Mouse (Mus musculus): Measurements from ENCODE around the gene D430041D05Rik. TPM values are rescaled to one million over a fixed set of nuclear protein-coding genes. Genes with fewer than 3 reads are reported as not detected.
A peak's percentile ranks its signal among the peaks of the same experiment; 100 is the strongest.

The D430041D05Rik gene
- polyA plus RNA-seq, 1 experiment from 2014 or later: 7.9 TPM

DNA sequence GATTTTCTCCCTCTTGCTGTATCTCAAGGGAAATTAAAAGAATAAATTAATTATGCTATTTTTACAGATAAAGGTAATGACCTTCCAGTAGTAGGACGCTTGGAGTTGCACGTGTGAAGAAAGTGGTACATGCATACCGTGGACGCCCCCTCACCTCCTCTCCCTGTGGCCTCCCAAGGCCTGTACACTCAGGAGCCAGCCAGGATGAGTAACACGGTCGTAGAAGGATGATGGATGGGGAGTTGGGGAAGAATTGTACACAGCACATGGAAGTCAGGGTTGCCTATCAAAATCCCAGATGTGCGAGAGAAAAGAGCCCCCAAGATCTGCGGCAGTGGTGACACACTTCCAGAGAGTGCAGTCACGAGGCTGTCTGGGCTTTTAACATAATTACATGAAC is 14.9 kb downstream of the D430041D05Rik start:
- no peaks in the 10 kb centered on the region for H3K36me3 ChIP-seq (ENCODE audit: control insufficient read depth, insufficient read depth, low read length)
- H3K4me2 ChIP-seq (ENCODE audit: low read length): no peak overlapping the region
- H3K9me3 ChIP-seq (replicated peaks; ENCODE audit: control insufficient read depth, low read length): no peaks in the 10 kb centered on the region
- DNase-seq (ENCODE audit: low spot score) (no peak), ATAC-seq (no peak)
- H3K9ac ChIP-seq (ENCODE audit: low read length): no peak overlapping the region
- 80% methylated on average over 9 of the region's 9 CpGs for WGBS
- H3K27me3 ChIP-seq (replicated peaks; ENCODE audit: control insufficient read depth, insufficient read depth, low read length): no peaks in the 10 kb centered on the region
- H3K4me1 ChIP-seq (ENCODE audit: control insufficient read depth, insufficient read depth, low read length): no peaks in the 10 kb centered on the region
- H3K4me3 ChIP-seq (ENCODE audit: low read depth, low read length): no peak overlapping the region
- no peak overlapping the region for H3K27ac ChIP-seq (ENCODE audit: low read depth, low read length)

DNA sequence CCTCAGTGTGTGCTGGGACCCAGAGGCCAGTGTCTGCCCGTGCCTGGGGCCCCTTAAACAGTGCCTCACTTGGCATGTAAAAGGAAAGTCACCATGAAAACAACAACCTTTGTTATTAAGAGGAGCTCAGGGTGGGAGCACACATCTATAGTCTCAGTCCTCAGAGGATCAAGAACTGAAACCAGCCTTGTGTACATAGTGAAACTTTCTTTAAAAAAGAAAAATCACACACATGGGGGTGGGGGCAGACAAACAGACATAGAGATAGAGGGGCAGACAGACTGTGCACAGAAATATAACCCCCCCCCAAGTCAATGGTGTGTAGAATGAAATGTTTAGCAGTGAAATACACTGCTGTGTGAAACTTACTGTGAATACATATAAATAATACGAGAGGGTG is 16.0 kb downstream of the D430041D05Rik start:
- no peak overlapping the region for H3K4me3 ChIP-seq (ENCODE audit: low read depth, low read length)
- WGBS: 51% methylated on average over 2 of the region's 2 CpGs
- H3K9me3 ChIP-seq (replicated peaks; ENCODE audit: control insufficient read depth, low read length): no peaks in the 10 kb centered on the region
- no peaks in the 10 kb centered on the region for H3K36me3 ChIP-seq (ENCODE audit: control insufficient read depth, insufficient read depth, low read length)
- H3K27me3 ChIP-seq (replicated peaks; ENCODE audit: control insufficient read depth, insufficient read depth, low read length): no peaks in the 10 kb centered on the region
- no peaks in the 10 kb centered on the region for H3K4me1 ChIP-seq (ENCODE audit: control insufficient read depth, insufficient read depth, low read length)
- H3K27ac ChIP-seq (ENCODE audit: low read depth, low read length): no peak overlapping the region
- DNase-seq (ENCODE audit: low spot score) (no peak), ATAC-seq (no peak)
- no peak overlapping the region for H3K4me2 ChIP-seq (ENCODE audit: low read length)
- H3K9ac ChIP-seq (ENCODE audit: low read length): no peak overlapping the region

DNA sequence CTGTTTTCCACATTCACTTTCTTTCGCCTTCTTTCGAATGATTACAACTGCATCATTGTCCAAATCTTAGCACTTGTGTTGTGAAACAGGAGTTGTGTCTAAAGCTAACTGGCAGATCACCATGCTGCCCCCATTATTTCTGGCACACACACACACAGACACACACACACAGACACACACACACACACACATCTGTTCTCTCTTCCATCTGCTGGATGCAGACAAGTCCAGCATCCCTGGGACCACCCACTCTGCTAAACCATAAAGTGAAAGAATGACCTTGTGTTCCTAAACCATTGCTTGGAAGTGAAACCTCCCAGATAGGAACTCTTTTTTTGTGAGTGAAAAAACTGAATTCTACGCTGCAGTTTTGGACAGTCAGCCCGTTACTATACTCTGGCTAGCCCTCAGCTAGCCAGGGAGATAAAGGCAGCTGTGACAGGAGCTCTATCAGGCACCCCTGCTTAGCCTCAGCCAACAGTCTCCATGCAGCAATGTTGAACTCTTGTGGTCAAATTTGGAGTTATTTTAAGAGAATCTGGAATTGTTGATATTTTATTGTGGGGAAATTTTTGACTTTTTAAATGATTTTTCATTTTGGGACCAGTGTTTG is 18.0 kb downstream of the D430041D05Rik start:
- ATAC-seq (no peak), DNase-seq (ENCODE audit: low spot score) (no peak)
- 74% methylated on average over 4 of the region's 4 CpGs for WGBS
- Histone ChIP-seq H3K4me3 (ENCODE audit: low read depth, low read length) (no peak overlapping the region), H3K27ac (ENCODE audit: low read depth, low read length) (no peak overlapping the region), H3K9me3 (replicated peaks; ENCODE audit: control insufficient read depth, low read length) (no peaks in the 10 kb centered on the region), H3K4me1 (ENCODE audit: control insufficient read depth, insufficient read depth, low read length) (no peaks in the 10 kb centered on the region), H3K9ac (ENCODE audit: low read length) (no peak overlapping the region), H3K4me2 (ENCODE audit: low read length) (no peak overlapping the region), H3K36me3 (ENCODE audit: control insufficient read depth, insufficient read depth, low read length) (no peaks in the 10 kb centered on the region), H3K27me3 (replicated peaks; ENCODE audit: control insufficient read depth, insufficient read depth, low read length) (no peaks in the 10 kb centered on the region)

DNA sequence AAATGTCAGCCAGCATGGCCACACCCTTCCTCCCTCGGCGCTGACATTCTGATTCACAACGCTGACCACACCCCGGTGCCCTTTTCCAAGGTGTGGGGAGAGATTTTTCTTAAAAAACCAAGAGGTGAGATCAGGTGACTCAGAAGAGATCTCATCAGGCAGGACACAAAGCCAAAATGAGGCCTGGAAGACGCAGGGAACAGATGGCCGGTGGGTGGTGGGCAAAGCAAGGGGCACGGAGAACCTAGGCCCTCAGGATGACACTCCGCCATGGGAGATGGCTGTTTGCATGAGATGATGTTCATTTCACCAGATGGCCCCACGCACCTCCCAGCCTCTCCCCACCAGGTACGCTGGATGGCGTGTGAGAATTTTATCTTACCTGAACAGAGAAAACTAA is 21.6 kb downstream of the D430041D05Rik start:
- no peaks in the 10 kb centered on the region for H3K27me3 ChIP-seq (replicated peaks; ENCODE audit: control insufficient read depth, insufficient read depth, low read length)
- H3K4me1 ChIP-seq (ENCODE audit: control insufficient read depth, insufficient read depth, low read length): no peaks in the 10 kb centered on the region
- no peak overlapping the region for H3K27ac ChIP-seq (ENCODE audit: low read depth, low read length)
- WGBS: 94% methylated on average over 11 of the region's 11 CpGs
- H3K36me3 ChIP-seq (ENCODE audit: control insufficient read depth, insufficient read depth, low read length): no peaks in the 10 kb centered on the region
- H3K4me3 ChIP-seq (ENCODE audit: low read depth, low read length): no peak overlapping the region
- no peak overlapping the region for H3K4me2 ChIP-seq (ENCODE audit: low read length)
- DNase-seq (ENCODE audit: low spot score) (no peak), ATAC-seq (no peak)
- no peaks in the 10 kb centered on the region for H3K9me3 ChIP-seq (replicated peaks; ENCODE audit: control insufficient read depth, low read length)
- H3K9ac ChIP-seq (ENCODE audit: low read length): no peak overlapping the region

DNA sequence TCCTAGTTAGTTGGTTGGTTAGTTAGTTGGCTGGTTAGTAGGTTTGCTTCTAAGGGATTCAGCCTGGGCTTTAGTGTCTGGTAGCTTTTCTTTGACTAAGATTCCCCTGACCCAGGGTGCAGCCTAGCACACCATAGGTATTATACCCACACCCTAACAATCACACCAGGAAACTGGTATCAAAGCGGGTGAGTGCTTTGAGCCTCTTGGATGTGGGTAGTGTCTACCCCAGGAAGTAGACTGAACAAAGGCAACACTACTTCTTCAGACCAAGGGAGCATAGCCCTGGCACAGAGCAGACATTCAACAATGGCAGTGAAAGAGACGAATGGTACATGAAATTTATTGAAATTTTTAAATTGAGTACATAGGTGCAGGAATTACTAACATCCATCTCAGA is 24.9 kb downstream of the D430041D05Rik start:
- Histone ChIP-seq H3K27me3 (replicated peaks; ENCODE audit: control insufficient read depth, insufficient read depth, low read length) (no peaks in the 10 kb centered on the region), H3K4me3 (ENCODE audit: low read depth, low read length) (no peak overlapping the region), H3K9me3 (replicated peaks; ENCODE audit: control insufficient read depth, low read length) (no peaks in the 10 kb centered on the region), H3K4me1 (ENCODE audit: control insufficient read depth, insufficient read depth, low read length) (no peaks in the 10 kb centered on the region), H3K36me3 (ENCODE audit: control insufficient read depth, insufficient read depth, low read length) (no peaks in the 10 kb centered on the region), H3K4me2 (ENCODE audit: low read length) (no peak overlapping the region), H3K9ac (ENCODE audit: low read length) (no peak overlapping the region), H3K27ac (ENCODE audit: low read depth, low read length) (no peak overlapping the region)
- 93% methylated on average over 2 of the region's 2 CpGs for WGBS
- DNase-seq (ENCODE audit: low spot score) (no peak), ATAC-seq (no peak)

DNA sequence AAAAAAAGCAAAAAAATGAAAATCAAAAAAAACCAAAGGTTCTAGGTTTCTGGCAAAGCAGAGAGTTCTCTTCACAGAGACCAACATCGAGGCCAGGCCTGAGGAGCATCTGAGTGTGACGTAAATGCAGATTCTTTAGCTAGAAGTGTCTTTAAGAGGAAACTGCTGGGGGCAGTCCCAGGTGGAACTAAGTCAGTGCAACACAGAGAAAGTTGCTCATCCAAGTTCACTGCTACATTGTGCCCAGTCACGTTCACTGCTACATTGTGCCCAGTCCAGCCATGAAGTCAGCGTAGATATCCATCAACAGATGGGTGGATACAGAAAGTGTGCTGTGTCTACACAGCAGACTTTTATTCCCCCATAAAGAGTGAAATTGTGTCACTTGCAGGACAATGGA is 27.2 kb downstream of the D430041D05Rik start:
- WGBS: 93% methylated on average over 4 of the region's 4 CpGs
- H3K27me3 ChIP-seq (replicated peaks; ENCODE audit: control insufficient read depth, insufficient read depth, low read length): no peaks in the 10 kb centered on the region
- no peak overlapping the region for H3K27ac ChIP-seq (ENCODE audit: low read depth, low read length)
- H3K9ac ChIP-seq (ENCODE audit: low read length): no peak overlapping the region
- H3K9me3 ChIP-seq (replicated peaks; ENCODE audit: control insufficient read depth, low read length): no peaks in the 10 kb centered on the region
- no peaks in the 10 kb centered on the region for H3K36me3 ChIP-seq (ENCODE audit: control insufficient read depth, insufficient read depth, low read length)
- no peak overlapping the region for H3K4me2 ChIP-seq (ENCODE audit: low read length)
- ATAC-seq: no peak
- no peak overlapping the region for H3K4me3 ChIP-seq (ENCODE audit: low read depth, low read length)
- peaks cover 5% of the 10 kb centered on the region; the same call in 1 of the 2 replicates for H3K4me1 ChIP-seq (ENCODE audit: control insufficient read depth, insufficient read depth, low read length)
- DNase-seq (ENCODE audit: low spot score): no peak

DNA sequence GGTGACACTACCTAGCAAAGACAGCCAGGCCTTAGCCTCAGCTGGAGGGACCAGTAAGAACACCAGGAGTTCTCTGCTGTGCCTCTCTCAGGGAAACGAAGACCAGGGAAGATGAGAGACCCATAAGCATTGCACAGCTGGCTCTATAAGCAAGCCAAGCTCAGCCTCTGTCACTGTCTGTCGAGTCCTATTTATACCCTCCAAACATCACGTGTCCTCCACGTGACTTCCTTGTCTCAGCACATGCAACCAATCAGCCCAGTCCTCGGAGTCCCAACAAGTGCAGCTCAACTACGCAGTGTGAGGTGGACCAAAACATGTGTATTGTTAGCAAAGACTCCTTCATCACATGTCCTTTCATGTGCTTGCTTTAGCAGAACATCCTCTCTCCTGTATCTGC is 28.0 kb downstream of the D430041D05Rik start:
- Histone ChIP-seq H3K9ac (ENCODE audit: low read length) (no peak overlapping the region), H3K4me1 (ENCODE audit: control insufficient read depth, insufficient read depth, low read length) (peaks cover 5% of the 10 kb centered on the region; the same call in 1 of the 2 replicates), H3K4me2 (ENCODE audit: low read length) (no peak overlapping the region), H3K9me3 (replicated peaks; ENCODE audit: control insufficient read depth, low read length) (no peaks in the 10 kb centered on the region), H3K27me3 (replicated peaks; ENCODE audit: control insufficient read depth, insufficient read depth, low read length) (no peaks in the 10 kb centered on the region), H3K36me3 (ENCODE audit: control insufficient read depth, insufficient read depth, low read length) (no peaks in the 10 kb centered on the region), H3K27ac (ENCODE audit: low read depth, low read length) (no peak overlapping the region), H3K4me3 (ENCODE audit: low read depth, low read length) (no peak overlapping the region)
- ATAC-seq: no peak
- no peak for DNase-seq (ENCODE audit: low spot score)
- 86% methylated on average over 6 of the region's 6 CpGs for WGBS

DNA sequence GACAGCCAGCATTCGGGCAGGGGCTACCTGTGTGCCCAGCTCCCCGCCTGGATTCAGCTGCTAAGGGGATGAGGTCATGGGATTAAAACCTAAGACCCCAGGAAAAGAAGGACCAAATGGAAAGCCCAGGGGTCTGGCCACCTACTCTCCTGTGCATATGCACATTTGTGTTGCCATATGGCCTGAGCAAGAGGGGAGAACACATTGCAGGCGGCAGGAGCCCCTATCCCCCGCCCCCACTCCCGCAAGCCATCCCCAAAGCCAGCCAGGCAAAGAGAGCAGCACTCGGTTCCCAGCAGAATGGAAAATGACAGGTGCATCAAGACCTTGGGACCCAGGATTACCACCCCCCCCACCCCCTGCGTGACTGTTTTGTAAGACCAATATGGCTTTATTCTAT is 31.5 kb downstream of the D430041D05Rik start:
- DNase-seq (ENCODE audit: low spot score): no peak
- 11% methylated on average over 7 of the region's 7 CpGs for WGBS

DNA sequence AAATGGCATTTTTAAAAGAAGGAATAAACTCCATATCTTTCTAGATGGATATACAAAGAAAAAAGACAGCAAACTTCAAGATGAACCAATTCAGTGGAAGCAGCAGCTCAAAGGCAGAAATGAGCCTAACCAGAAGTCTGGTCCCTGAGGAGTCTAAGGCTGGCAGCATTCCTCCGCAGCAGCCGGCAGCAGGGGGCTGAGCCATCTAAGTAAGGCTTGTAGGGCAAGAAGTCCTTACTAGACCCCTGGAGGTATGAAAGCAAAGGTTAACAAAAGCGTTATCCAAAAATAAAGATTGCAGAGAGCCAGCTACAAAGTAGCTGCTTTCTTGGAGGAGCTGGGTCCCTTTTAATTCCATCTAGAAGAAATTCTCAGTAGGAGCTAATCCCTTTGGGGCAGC is 32.0 kb downstream of the D430041D05Rik start:
- Histone ChIP-seq H3K4me3 (ENCODE audit: low read depth, low read length) (no peak overlapping the region), H3K9ac (ENCODE audit: low read length) (0 out of 2 replicates have a peak overlapping the region, but pooled peaks have one; percentile 21), H3K4me1 (ENCODE audit: control insufficient read depth, insufficient read depth, low read length) (peaks cover 5% of the 10 kb centered on the region; the same call in 1 of the 2 replicates), H3K36me3 (ENCODE audit: control insufficient read depth, insufficient read depth, low read length) (no peaks in the 10 kb centered on the region), H3K27ac (ENCODE audit: low read depth, low read length) (no peak overlapping the region), H3K9me3 (replicated peaks; ENCODE audit: control insufficient read depth, low read length) (no peaks in the 10 kb centered on the region), H3K4me2 (ENCODE audit: low read length) (no peak overlapping the region), H3K27me3 (replicated peaks; ENCODE audit: control insufficient read depth, insufficient read depth, low read length) (no peaks in the 10 kb centered on the region)
- DNase-seq (ENCODE audit: low spot score): no peak
- WGBS: 6% methylated on average over 3 of the region's 3 CpGs
- no peak for ATAC-seq

More for the DNA sequence above, 31.5 kb downstream of the D430041D05Rik start:
- H3K9me3 ChIP-seq (replicated peaks; ENCODE audit: control insufficient read depth, low read length): no peaks in the 10 kb centered on the region
- no peak overlapping the region for H3K4me3 ChIP-seq (ENCODE audit: low read depth, low read length)
- H3K27me3 ChIP-seq (replicated peaks; ENCODE audit: control insufficient read depth, insufficient read depth, low read length): no peaks in the 10 kb centered on the region
- no peak overlapping the region for H3K27ac ChIP-seq (ENCODE audit: low read depth, low read length)
- H3K4me2 ChIP-seq (ENCODE audit: low read length): no peak overlapping the region
- no peak; the same call in 1 of the 2 replicates for ATAC-seq
- H3K36me3 ChIP-seq (ENCODE audit: control insufficient read depth, insufficient read depth, low read length): no peaks in the 10 kb centered on the region
- peaks cover 5% of the 10 kb centered on the region; the same call in 1 of the 2 replicates for H3K4me1 ChIP-seq (ENCODE audit: control insufficient read depth, insufficient read depth, low read length)
- 0 out of 2 replicates have a peak overlapping the region, but pooled peaks have one; percentile 21 for H3K9ac ChIP-seq (ENCODE audit: low read length)

Measured in forebrain, embryonic 14.5 days (tissue).